Mouse (Mus musculus) adrenal gland, adult 8-10 months (tissue): ENCODE data around the gene Yaf2. TPM values are rescaled to one million over a fixed set of nuclear protein-coding genes. Genes with fewer than 3 reads are reported as not detected.

Experiments used
- DNase-seq: peaks from one replicate; pipeline ENCODE4 v3.0.0; 2022
- total RNA-seq, 4 experiments: library from RNA; stranded (reverse); gene quantifications; 2 replicates each; pipeline ENCODE4 v1.2.4; 2022

Yaf2 gene
- total RNA-seq, 4 experiments from 2014 or later: 39.5 to 41.8 (median 39.8) TPM

DNA sequence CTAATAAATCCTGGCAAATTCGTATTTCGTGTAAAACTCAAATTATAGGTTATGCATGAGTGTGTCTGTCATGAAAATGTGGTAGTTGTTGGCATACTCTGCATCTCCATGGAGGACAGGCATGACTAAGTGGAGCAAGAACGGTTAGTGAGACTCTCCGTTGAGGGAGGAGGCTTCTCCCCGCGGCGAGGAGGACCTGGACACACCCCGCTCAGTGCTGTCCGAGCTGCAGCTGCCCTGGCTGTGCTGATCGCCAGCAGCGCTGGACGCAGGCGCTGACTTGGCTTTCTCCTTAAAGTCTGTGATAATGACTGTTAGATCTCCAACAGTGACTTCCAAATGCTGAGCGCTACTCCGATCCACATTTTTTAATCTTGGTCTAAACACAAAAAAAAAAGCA lies 51.5 kb downstream of the Yaf2 start:
- no peak for DNase-seq

GRCm38 (mm10) chr15:93284326-93284725 lies 52.4 kb downstream of the Yaf2 start:
- no peak for DNase-seq

- DNase-seq: no peak
Measured at GRCm38 (mm10) chr15:93283349-93283748, 53.4 kb downstream of the Yaf2 start.

- no peak for DNase-seq
Measured at GRCm38 (mm10) chr15:93276276-93276675, 60.5 kb downstream of the Yaf2 start.

DNA sequence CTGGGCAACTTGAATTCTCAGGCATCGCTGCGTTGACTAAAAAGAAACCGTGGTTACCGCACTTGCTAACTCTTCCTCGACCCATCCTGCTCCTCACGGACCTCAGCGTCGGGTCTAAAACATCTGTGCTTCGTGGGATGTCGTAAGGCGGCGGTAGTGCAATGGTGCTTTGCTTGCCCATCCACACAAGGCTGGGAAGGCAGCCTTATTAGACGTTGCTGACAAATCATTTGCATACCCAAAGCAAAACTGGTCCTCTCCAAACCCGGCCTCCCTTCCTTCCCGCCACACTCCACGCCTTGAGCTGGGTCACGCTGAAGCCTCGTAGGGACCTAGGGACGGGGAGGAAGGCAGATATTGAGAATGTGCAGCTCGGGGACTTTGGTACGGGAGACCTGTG lies 61.1 kb downstream of the Yaf2 start:
- no peak for DNase-seq

GRCm38 (mm10) chr15:93274679-93275583 lies 61.8 kb downstream of the Yaf2 start, which contains the start of gene Gxylt1:
Gene Gxylt1 (minus strand): TSS chr15:93275179.
- DNase-seq: peak; percentile 100

DNA sequence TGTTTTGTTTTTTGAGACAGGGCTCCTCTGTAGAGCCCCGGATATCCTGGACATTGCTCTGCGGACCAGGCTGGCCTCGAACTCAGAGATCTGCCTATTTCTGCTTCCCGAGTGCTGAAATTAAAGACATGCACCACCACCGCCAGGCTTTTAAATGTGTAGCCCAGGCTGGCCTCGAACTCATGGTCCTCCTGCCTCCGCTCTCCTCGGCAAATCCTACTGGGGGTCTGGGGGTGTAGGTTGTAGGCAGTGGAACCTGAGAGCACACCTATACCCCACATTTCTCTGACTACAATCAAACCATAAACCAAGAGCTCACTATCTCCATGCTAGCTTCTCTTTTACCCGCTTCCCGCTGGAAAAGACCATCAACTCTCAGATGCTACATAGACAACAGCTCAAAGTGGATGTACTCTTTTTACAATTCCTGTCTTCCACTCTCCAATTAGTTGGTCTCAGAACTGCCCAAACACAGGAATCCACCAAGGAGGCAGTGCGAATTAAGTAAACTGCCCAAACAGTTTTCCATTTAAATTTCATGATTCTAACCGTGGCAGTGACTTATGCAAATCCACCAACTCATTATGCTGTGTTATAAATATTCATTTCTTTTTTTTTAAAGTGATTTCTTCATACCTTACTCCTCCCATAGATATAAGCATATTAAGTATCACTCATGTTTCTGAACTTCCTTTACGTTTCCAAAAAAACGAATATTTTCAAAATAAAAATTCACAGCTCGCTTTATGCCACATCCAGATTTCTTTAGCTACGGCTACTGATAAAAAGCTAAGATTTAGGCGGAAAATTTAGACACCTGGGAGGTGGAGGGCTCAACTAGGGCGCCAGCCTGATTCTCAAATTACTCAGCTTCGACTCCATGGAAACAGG lies 62.7 kb downstream of the Yaf2 start:
- no peak for DNase-seq

- no peak for DNase-seq
Measured at GRCm38 (mm10) chr15:93272948-93273347, 63.8 kb downstream of the Yaf2 start.

DNA sequence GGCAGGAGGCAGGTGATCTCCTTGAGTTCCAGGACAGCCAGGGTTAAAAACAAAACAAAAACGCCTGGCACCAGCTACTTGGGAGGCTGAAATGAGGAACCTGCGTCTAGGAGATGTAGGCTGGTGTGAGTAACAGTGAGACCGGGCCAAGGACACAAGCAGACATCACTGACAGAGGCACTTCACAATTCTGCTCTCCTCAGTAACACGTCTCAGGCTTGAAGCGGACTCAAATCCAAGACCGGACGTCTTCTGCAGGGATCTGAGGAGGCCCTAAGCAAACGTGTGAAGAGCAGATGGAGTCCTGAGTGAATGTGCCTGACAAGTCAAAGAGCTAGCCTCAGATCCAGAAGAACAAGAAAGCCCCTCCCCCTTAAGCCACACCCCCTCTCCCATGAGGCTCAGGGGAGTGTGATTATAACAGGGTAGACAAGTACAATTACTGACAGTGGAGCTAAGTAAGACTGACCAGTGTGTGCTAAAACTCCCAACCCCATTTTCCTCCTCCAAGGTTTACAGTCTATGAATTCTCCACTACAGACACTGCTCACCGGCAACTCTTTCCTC lies 66.4 kb downstream of the Yaf2 start:
- DNase-seq: peak; percentile 54

- DNase-seq: no peak
Measured at GRCm38 (mm10) chr15:93269572-93269971, 67.2 kb downstream of the Yaf2 start.

- DNase-seq: no peak
Measured at GRCm38 (mm10) chr15:93268001-93268400, 68.7 kb downstream of the Yaf2 start.

DNA sequence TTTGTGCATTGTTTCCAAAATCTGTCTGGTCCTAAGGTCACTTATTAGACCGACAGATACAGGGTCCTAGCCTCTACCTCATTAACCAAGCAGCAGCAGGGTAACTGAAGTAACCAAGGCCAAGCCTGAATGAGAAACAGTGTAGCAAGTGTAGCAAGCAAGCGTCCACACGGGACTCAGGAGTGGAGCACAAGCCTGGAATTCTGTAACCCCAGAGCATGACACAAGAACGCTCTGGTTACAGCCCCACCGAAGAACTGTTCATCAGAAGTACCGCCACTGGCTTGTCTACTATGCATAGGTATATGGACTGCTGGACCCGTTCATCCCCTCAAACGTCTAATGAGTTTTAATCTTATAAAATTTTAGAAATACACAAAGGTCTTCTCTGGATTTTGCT lies 69.3 kb downstream of the Yaf2 start:
- no peak for DNase-seq

GRCm38 (mm10) chr15:93266361-93266760 lies 70.4 kb downstream of the Yaf2 start:
- DNase-seq: peak; percentile 44

GRCm38 (mm10) chr15:93265728-93266127 lies 71.0 kb downstream of the Yaf2 start:
- DNase-seq: peak; percentile 51

DNA sequence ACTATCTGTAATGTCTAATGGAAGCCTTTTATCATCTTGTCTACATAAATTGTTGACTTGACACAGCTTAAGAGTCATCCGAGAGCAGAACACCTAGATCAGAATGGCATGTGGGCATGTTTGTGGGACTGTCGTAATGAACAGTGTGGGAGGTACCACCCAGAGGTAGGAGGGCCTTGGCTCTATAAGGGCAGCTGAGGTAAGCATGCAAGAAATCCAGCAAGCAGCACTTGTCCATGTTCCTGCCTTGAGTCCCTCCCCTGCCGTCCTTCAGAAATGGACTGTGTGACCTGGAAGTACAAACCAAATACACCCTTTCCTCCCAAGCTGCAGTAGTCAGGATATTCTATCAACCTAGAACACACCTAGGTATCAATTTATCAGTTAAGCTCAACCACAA lies 71.5 kb downstream of the Yaf2 start:
- DNase-seq: peak; percentile 37

- peak; percentile 81 for DNase-seq
Measured at GRCm38 (mm10) chr15:93264221-93264620, 72.5 kb downstream of the Yaf2 start.

- DNase-seq: no peak
Measured at GRCm38 (mm10) chr15:93263566-93263965, 73.2 kb downstream of the Yaf2 start.

DNA sequence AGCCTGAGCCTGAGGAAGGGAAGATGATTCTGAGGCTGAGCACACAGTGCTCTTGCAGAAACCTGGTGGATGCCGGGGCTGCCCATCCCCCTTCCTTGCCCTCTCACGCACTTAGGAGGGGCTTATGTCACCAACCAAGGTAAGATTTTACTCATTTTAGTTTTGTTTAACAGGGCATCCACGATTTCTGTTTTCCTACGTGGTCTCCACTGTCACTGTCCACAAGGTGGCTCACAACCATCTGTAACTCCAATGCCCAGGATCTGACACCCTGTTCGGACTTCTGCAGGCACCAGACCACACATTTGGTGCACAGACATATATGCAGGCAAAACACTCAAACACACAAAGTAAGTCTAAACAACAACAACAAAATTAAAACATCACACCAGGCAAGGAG lies 73.9 kb downstream of the Yaf2 start:
- no peak for DNase-seq

DNA sequence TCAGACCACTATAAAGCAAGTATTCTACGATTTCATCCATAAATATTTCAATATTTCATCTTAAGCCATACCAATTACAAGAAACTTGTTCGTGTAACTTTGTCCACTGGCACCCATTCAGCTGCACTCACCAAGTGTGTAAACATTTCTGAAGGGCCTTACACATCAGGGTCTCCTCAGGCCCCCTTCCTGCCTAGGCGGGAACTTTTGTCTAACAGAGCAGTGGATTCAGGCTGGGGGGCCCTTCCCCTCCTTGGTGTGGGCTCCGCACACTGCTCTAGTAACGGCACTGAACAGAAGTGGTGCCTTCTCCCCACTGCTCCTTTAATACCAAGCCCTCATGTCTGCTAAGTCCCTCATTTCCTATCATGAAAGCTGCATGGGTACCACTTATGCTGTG lies 74.5 kb downstream of the Yaf2 start:
- DNase-seq: no peak

GRCm38 (mm10) chr15:93259933-93260332 lies 76.8 kb downstream of the Yaf2 start:
- DNase-seq: no peak

- DNase-seq: no peak
Measured at GRCm38 (mm10) chr15:93255295-93255694, 81.4 kb downstream of the Yaf2 start.

DNA sequence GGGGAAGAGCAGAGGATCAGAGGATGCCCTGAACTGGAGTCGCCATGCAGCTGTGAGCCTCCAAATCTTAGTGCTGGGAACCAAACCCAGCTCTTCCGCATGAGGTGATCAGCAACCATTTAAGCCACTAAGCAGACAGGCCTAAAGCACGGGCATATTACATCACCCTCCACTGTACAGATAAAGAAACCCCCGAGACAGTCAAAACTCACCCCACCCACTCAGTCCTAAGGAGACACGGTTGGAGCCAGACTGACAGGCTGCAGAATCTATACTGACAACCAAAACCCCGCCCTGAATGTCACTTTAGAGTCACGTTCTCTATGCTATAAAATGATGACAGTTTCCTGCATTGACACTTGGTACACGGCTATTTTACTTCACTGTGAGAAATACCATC lies 83.6 kb downstream of the Yaf2 start:
- no peak for DNase-seq

GRCm38 (mm10) chr15:93252396-93252795 lies 84.3 kb downstream of the Yaf2 start:
- no peak for DNase-seq
